ENCODE assay signal across 10 mouse cellular contexts in genomic region chr11:59614120-59614519, GRCm38 (mm10). TPM values are rescaled to one million over a fixed set of nuclear protein-coding genes. Genes with fewer than 3 reads are reported as not detected.
DNase-seq lines count a peak whose midpoint lies in the region; ATAC-seq and TF ChIP-seq lines count a peak whose summit lies in the region.
"Had no signal": no experiment of that assay in that cellular context is flagged by ENCODE, and none has a peak within 500 bp of the region (broad histone marks: within the 10 kb centered on the region; RNA-seq: fewer than 3 reads in every experiment).

No protein-coding gene starts in this region.

- peak; percentile 27 for DNase-seq in kidney, adult 2 months
- no peak for DNase-seq in kidney, adult 11 months
- peak; percentile 33 for DNase-seq in ZHBTc4 (ENCODE audit: low read depth, low spot score)
- peak; percentile 27 for DNase-seq in cerebellum, adult 9-11 months
- DNase-seq in left cerebral cortex, adult 18-20 months (ENCODE audit: low spot score in 2 of 2) = peak; percentile 41 to 50
- DNase-seq in skeletal muscle tissue, adult 2 months (ENCODE audit: low read depth, low spot score) = peak; percentile 13
- no peak for DNase-seq in thymus, postnatal 36 days

- no peaks in the 10 kb centered on the region for H3K4me1 ChIP-seq in kidney, adult 2 months (ENCODE audit: control insufficient read depth, insufficient read depth, low read length)
- no peaks in the 10 kb centered on the region for H3K4me1 ChIP-seq in forebrain, embryonic 12.5 days

- no peaks in the 10 kb centered on the region for H3K27me3 ChIP-seq in kidney, adult 2 months (replicated peaks; ENCODE audit: control insufficient read depth, insufficient read depth, low read length)
- no peaks in the 10 kb centered on the region for H3K27me3 ChIP-seq in forebrain, embryonic 12.5 days

- H3K27ac ChIP-seq in kidney, adult 2 months (ENCODE audit: insufficient read depth, low read depth, low read length) = no peak overlapping the region
- H3K27ac ChIP-seq in forebrain, embryonic 12.5 days = no peak overlapping the region

- no peaks in the 10 kb centered on the region for H3K36me3 ChIP-seq in kidney, adult 2 months (ENCODE audit: control insufficient read depth, insufficient read depth, low read length)
- no peaks in the 10 kb centered on the region for H3K36me3 ChIP-seq in forebrain, embryonic 12.5 days (replicated peaks)

- H3K4me2 ChIP-seq in forebrain, embryonic 12.5 days = no peak overlapping the region

- peak; percentile 54 for TF ChIP-seq CTCF in kidney, adult 2 months (conservative IDR thresholded peaks at IDR 0.05; ENCODE audit: insufficient read depth, insufficient read length, low read depth, low read length)

- TF ChIP-seq POLR2A in kidney, adult 2 months (IDR thresholded peaks at IDR 0.05; ENCODE audit: low read depth, low read length) = no peak

- H3K9me3 ChIP-seq in forebrain, embryonic 12.5 days = no peaks in the 10 kb centered on the region

- H3K9ac ChIP-seq in forebrain, embryonic 12.5 days = no peak overlapping the region

- no peak overlapping the region for H3K4me3 ChIP-seq in kidney, adult 2 months (ENCODE audit: insufficient read depth, low read depth, low read length)
- H3K4me3 ChIP-seq in forebrain, embryonic 12.5 days (replicated peaks) = no peak overlapping the region

- ATAC-seq in forebrain, embryonic 12.5 days (ENCODE audit: low FRiP score) = no peak

- 23% methylated on average over 4 of the region's 4 CpGs for WGBS in kidney, adult 2 months
- WGBS in forebrain, embryonic 12.5 days = 63% methylated on average over 4 of the region's 4 CpGs

RNA-seq across cellular contexts. Expression of gene Olfr223, which starts 21.0 kb away (rescaled TPM):
- polyA plus RNA-seq in kidney, adult 2 months (2012; rRNA removed) = not detected in 2 replicates
- total RNA-seq in left cerebral cortex, adult 18-20 months (2021) = not detected
- polyA plus RNA-seq in forebrain, embryonic 12.5 days (2016; fragmentation: Nextera tagmentation; extraction: Ambion mirVana) = not detected in 2 replicates
- total RNA-seq: layer of hippocampus, adult 8-10 months had no signal
- polyA plus RNA-seq: neural tube, embryonic 14.5 days had no signal

RNA-seq across cellular contexts. Expression of gene Olfr222, which starts 38.1 kb away (rescaled TPM):
- not detected in 2 replicates for polyA plus RNA-seq in kidney, adult 2 months (2012; rRNA removed)
- not detected for total RNA-seq in left cerebral cortex, adult 18-20 months (2021)
- not detected in 2 replicates for polyA plus RNA-seq in forebrain, embryonic 12.5 days (2016; fragmentation: Nextera tagmentation; extraction: Ambion mirVana)
- total RNA-seq: layer of hippocampus, adult 8-10 months had no signal

RNA-seq across cellular contexts. Expression of gene Mprip, which starts 47.0 kb away (rescaled TPM):
- polyA plus RNA-seq in kidney, adult 2 months (2012; rRNA removed) = 107 and 115 TPM in 2 replicates
- total RNA-seq in left cerebral cortex, adult 18-20 months (2021) = 100 to 1,000 TPM; 279 to 287 TPM
- polyA plus RNA-seq in forebrain, embryonic 12.5 days (2016; fragmentation: Nextera tagmentation; extraction: Ambion mirVana) = 39.9 and 77.3 TPM in 2 replicates

Comparison
In these comparisons a context has a peak if more than half of its experiments do, and no peak if none do; other contexts are left out.
1. DNase-seq: peak in kidney, adult 2 months (single experiment), ZHBTc4 (single experiment), cerebellum, adult 9-11 months (single experiment), left cerebral cortex, adult 18-20 months (2 of 2) and skeletal muscle tissue, adult 2 months (single experiment); none in kidney, adult 11 months (single experiment) and thymus, postnatal 36 days (0 of 2).